Mouse (Mus musculus) E14TG2a.4 (cell line): ENCODE measurements around the gene Cela1.

Experiments used
- CTCF ChIP-seq: conservative IDR thresholded peaks from 2 replicates; pipeline ENCODE4 v1.5.1; 2014; ENCODE audit warnings: low read length
- NANOG ChIP-seq: IDR thresholded peaks from 2 replicates; pipeline ENCODE4 v1.6.1; 2014; ENCODE audit warnings: borderline replicate concordance, low read length, mixed read lengths
- POU5F1 ChIP-seq: IDR thresholded peaks from 2 replicates; pipeline ENCODE4 v1.6.1; 2014; ENCODE audit warnings: low read length, borderline replicate concordance

GRCm38 (mm10) chr15:100726721-100727120 lies 39.0 kb upstream of the Cela1 start:
- TF ChIP-seq CTCF (no peak), NANOG (no peak), POU5F1 (no peak)
